Mouse (Mus musculus): ENCODE data around the gene Tceanc2. TPM values are rescaled to one million over a fixed set of nuclear protein-coding genes. Genes with fewer than 3 reads are reported as not detected.

Tceanc2 gene
- total RNA-seq (2023; ENCODE audit: inconsistent age), result 30.7 to 43.5 TPM (median 36.1 TPM) in 4 replicates

DNA sequence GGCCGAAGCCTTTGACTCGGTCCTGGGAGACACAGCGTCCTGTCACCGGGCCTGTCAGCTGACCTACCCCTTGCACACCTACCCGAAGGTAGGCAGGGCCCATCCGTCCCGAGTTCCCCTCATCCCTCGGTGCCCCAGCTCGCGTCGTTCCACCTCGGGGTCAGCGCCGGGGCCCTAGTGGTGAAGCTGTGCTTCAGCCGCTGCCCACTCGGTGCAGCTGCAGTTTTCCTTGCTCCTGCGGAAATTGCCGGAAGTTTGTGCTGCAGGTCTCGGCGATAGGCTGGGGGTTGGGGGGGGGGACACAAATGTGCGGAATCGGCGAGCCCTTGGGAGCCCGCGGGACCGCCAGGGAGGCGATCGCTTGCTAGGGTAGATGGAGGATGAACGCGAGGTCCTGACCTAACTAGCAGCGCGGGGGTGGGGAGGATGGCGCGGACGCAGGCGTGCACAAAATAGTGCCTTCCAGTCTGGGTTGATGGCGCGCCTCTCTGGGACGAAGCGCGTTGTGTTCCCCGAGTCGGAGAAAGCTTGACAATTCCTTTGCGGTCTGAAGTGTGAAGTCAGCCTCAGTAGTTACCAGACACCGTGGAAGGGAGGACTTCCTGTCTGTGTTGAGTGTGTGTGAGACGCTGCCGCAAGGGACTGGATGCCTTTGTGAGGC lies at the start of gene Tceanc2:
Gene Tceanc2 (minus strand): TSS at position 287 of the 661 bp plus-strand sequence.

DNA sequence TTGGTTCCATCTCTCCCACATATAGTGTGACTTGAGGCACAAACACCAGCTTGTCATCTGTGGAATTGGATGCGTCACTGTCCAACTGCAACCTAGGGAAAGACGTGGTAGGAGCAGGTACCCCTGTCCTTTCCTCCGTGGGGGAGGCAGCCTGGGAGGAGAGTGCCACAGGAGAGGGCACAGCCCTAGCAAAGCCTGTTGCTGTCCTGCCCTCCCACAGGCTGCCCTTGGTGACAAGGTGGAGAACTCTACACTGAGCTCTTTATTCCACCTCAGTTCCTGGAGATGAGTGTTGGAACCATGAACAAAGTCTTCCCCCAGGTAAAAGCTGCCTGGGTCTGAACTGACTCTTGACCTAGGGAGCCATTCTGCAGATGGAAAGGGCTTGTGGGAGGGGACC lies 30.0 kb upstream of the Tceanc2 start, which contains the start of gene Ldlrad1:
Gene Ldlrad1 (plus strand): TSS at position 301 of the 400 bp plus-strand sequence.

DNA sequence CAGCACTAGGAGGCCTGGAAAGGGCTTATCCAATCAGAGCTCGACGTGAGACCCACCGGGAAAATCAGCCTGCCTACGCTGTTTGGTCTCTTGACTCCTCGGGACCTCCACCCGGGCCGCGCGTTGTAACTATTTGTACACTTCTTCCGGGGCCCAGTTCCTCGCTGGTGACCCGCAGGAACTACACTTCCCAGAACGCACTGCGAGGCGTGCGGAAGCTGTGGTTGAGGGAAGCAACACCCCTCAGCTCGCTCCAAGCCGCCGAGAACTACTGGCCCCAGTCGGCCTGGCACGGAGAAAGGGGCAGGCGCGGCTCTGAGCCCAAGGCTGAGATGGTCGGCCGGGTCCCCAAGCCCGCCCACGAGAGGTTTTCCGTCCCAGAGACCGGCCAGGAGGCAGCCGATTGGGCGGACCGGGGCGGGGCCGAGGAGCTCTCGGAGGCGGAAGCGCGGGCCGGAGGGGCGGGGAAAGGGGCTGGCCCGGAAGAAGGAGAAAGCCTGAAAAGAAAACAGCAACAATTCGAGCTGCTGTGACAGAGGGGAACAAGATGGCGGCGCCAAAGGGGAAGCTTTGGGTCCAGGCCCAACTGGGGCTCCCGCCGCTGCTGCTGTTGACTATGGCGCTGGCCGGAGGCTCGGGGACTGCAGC lies 610 bp downstream of the Tceanc2 start, which contains the start of gene Tmem59:
Gene Tmem59 (plus strand): TSS at position 218 of the 648 bp plus-strand sequence.

DNA sequence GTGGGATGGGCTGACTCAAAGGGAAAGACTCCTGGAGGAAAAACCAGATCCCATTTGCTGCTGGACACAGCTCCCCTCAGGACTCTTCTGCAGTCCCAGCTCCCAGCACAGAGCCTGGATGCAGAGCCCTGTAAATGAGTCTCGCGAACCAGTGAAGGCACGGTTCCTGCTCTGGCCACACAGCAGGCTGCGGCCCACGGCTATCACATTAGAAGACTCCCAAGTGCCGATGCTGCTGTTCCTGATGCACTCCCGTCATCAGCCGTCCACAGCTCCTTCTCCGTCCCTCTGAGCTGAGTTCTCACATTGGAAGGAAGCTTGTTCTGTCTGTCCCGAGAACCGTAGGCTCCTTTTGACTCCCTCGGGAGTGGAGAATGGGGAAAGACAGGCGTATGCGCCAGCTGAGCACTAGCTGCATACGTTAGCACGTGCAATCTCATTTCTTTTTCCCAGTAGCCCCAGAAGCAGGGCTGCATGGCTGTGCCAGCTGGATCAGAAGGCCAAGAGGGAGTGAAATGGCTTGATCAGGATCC lies 82.0 kb downstream of the Tceanc2 start, which contains the start of gene Cdcp2:
Gene Cdcp2 (plus strand): TSS at position 51 of the 533 bp plus-strand sequence.

Other genes starting within 250 kb of the Tceanc2 start
- gene Mrpl37, start 112.2 kb downstream of the Tceanc2 start, total RNA-seq (2023; ENCODE audit: inconsistent age), result 68.1 to 71.2 TPM (median 69.9 TPM) in 4 replicates
- 9.5 to 14.0 TPM (median 10.8 TPM) in 4 replicates for gene Cyb5rl, start 112.1 kb downstream of the Tceanc2 start, total RNA-seq (2023; ENCODE audit: inconsistent age)
- gene Cdcp2, start 82.2 kb downstream of the Tceanc2 start, total RNA-seq (2023; ENCODE audit: inconsistent age), result not detected in 4 replicates
- 93.1 to 107 TPM (median 100 TPM) in 4 replicates for gene Tmem59, start 717 bp downstream of the Tceanc2 start, total RNA-seq (2023; ENCODE audit: inconsistent age)
- not detected in 4 replicates for gene Ldlrad1, start 30.1 kb upstream of the Tceanc2 start, total RNA-seq (2023; ENCODE audit: inconsistent age)
- 17.3 to 31.8 TPM (median 24.8 TPM) in 4 replicates for gene Lrrc42, start 74.4 kb upstream of the Tceanc2 start, total RNA-seq (2023; ENCODE audit: inconsistent age)
- gene Hspb11, start 74.5 kb upstream of the Tceanc2 start, total RNA-seq (2023; ENCODE audit: inconsistent age), result 11.3 to 13.8 TPM (median 12.7 TPM) in 4 replicates
- gene Dio1, start 128.1 kb upstream of the Tceanc2 start, total RNA-seq (2023; ENCODE audit: inconsistent age), result not detected in 4 replicates
- 42.1 to 48.6 TPM (median 47.3 TPM) in 4 replicates for gene Yipf1, start 135.2 kb upstream of the Tceanc2 start, total RNA-seq (2023; ENCODE audit: inconsistent age)
- 6.8 to 11.3 TPM (median 7.5 TPM) in 4 replicates for gene Ndc1, start 188.7 kb upstream of the Tceanc2 start, total RNA-seq (2023; ENCODE audit: inconsistent age)

All from B cell, adult (primary cell).